Mouse (Mus musculus) frontal cortex, postnatal 14 days (tissue): ENCODE data around the gene Cldn10.
A peak's percentile ranks its signal among the peaks of the same experiment; 100 is the strongest.

Experiments used
- DNase-seq, 2 experiments: peaks; one replicate each; pipeline ENCODE4 v3.0.0; 2022; ENCODE audit warnings: low spot score in 2 of 2

Gene Cldn10

DNA sequence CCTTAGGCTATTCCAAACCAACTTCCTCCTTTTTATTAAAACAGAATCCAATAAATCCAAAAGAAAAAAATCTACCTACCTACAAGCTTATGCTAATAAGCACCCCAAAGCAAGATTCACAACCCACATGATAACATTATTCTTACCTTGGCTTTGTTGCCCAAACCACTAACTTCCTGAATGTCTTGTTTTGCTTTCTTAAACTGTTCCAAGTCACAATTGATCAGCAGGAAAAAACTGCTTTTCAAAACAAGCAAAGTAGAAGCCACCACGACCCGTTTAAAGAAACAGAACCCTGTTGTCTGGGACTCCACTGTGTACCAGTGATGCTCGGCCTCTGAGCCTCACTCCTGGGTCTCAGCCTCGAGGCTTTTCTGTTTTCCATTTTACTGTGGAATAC lies 77.2 kb downstream of the Cldn10 start:
- no peak for DNase-seq

DNA sequence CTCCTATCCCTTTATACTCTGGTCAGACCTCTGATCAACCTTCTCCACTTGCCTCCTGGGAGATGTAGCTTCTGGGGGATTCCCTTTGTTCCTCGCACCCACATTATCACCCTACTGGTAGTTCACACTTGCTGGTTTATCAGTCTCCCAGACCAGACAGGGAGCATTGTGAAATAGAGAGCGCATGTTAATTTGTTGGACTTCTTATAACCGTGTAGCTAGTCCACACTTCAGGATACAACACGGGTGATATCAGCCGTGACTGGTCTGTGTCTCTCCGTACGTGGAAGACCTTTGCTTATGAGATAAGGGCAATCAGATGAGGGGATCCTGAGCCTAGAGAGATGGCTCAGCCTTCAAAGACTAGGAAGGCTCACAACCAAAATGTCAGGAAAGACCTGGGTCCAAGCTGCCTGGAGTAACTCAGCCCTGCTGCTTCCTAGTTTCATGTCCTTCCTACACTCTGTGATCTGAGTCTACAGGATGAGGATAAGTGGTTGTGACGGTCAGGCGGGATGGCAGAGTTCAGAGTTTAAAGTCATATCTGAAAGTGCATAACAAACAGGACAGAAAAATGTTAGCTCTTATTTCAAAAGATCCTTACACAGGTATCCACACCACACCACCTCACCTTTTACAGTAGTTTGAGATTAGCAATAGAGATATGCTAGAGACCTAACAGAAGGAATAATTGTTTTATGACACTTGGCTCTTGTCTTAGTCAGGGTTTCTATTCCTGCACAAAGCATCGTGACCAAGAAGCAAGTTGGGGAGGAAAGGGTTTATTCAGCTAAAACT lies 78.5 kb downstream of the Cldn10 start:
- DNase-seq = no peak

DNA sequence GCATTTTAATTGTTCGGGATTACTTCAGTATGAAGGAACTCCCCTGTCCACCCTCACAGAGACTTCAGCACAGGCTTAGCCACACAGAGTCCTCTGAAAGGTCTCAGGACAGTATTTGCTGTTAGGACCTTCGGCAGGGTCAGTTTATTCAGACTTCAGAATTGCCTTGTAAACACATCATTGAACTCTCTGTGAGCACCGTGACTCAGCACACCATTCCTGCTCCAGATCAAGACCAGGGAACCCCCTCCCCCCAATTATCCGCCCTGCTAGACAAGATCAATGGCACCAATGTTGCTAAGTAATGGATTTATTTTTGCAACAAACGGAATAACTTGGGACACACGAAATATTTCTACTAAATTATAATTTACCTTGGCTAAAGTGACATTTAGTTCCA lies 79.7 kb downstream of the Cldn10 start:
- no peak for DNase-seq

DNA sequence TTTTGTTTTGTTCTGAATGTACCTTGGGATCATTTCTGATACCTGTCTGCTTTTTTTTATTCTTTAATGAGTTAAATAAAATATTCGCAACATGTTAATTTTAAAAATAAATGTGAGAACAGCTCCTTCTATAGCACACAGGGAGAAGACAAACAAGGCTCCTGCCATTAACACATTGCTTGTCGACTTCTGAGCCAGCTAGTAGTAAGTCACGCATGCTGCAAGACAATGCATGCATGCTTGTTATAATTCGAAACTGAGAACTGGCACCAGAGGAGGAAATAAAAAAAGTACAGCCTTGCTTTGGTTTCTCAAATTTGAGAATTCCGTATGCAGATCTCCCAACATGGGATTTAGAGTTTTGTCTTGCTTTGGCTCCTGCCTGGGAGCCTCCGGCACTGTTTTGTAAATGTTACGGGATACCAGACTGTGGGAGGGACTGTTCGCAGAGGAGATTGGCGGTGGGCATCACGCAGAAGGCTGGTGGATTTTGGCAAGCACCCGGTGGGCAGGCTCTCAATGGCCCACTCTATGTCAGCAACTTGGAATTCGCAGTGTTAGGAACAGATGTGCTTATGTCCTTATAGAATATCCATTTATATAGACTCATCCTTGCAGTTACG lies 80.5 kb downstream of the Cldn10 start:
- DNase-seq = peak in 1 of 2 experiments; percentile 25

DNA sequence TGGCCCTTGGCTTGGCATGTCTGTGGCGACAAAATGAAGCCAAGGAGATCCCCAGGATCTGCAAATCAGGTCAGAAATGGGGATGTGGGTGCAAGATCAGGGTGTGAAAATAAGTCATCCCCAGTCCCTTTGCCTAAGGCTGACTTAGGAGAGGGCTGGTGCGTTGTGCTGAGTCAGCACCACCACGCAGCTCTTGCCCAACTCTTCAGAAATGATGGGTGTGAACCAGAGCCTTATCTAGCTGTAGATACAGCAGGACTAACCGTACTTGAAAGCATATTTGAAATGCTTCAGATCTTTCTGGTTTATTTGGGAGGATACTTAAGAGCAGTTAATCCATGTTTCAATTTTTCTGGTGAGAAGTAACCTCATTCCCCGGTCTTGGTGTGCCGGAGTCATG lies 82.0 kb downstream of the Cldn10 start:
- no peak for DNase-seq

DNA sequence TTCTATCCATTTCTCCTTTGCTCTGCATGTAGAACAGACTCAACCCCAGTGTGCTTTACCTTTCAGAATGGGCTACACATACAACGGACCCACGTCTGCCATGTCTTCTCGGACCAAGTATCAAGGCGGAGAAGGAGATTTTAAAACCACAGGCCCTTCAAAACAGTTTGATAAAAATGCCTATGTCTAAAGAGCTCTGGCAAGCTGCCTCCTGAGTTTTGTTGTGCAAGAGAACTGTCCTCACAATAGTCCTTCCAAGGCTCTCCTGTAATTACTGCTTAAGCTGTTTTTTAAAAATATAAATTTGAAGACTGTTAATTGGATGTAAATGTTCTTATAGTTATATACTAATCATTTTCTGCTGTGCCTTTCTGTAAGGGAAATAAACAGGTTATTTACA lies 86.4 kb downstream of the Cldn10 start:
- DNase-seq = no peak

DNA sequence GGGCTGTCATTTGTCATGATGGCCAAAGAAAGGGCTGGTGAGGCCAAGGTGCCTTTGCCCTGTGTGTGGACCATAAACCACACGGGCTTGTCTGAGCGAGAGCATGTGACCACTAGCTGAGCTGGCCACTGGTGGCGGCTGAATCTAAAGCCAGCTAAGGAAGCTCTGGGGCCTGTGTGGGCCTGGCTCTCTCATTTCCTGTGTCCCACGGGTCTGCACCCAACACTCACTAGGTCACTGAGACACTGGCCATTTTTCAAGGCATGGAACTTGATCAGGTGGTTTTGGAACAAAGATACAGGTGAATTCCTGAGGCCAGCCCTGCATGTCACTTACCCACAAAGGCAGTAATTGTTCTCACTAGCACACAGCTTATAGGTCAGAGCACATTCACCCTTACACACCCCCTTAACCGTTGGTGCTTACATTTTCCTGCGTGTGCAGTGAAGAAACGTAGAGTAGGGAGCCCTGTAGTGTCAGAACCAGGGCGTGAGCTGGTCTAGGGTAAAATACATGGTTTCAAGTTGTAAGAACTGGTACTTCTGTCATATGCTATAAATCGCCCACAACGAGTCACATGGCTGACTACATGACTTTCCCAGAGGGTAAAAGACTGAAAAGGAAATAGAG lies 87.2 kb downstream of the Cldn10 start:
- DNase-seq = no peak

DNA sequence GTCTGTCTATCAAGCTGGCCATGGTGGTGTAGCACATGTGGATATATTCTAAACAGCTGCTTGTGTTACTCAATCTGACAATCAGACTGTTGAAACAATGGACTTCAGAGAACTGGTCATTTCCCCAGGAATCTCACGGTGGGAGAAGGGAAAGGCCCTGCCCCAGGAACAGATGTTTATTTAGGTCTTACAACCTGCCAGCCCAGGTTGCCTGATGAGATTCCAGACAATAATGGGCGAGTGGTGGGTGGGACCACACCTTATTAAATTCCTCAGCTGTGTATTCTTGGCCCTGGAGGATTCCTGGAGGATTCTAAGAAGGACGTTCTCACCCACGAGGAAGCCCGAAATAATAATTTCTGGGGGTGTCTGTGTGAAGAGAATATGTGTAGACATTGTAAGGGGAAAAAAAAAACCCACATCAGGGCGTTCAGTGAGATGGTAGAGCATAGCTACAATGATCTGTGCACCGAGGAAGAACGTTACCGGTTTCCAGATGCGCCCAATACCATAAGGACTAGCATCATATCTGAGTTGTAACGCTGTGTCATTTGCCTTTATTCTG lies 90.7 kb downstream of the Cldn10 start:
- DNase-seq = no peak

DNA sequence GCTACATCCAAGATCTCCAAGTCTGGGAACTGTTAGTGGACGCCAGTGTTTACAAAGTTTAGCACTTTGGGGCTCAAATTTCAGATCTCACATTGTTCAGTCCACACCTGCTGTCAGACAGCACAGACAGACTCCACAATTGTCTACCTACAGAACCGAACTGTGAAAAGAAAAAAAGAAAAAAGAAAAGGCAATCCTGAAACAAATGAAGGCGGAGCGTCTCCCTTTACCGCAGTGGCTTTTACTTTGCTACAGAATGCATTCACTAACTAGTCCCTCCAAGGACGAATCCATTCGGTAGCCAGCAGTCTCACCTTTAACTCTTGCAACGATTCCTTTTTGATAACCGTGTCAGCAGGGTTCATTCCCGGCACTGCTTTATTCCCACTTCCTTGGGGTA lies 93.0 kb downstream of the Cldn10 start:
- DNase-seq = no peak

DNA sequence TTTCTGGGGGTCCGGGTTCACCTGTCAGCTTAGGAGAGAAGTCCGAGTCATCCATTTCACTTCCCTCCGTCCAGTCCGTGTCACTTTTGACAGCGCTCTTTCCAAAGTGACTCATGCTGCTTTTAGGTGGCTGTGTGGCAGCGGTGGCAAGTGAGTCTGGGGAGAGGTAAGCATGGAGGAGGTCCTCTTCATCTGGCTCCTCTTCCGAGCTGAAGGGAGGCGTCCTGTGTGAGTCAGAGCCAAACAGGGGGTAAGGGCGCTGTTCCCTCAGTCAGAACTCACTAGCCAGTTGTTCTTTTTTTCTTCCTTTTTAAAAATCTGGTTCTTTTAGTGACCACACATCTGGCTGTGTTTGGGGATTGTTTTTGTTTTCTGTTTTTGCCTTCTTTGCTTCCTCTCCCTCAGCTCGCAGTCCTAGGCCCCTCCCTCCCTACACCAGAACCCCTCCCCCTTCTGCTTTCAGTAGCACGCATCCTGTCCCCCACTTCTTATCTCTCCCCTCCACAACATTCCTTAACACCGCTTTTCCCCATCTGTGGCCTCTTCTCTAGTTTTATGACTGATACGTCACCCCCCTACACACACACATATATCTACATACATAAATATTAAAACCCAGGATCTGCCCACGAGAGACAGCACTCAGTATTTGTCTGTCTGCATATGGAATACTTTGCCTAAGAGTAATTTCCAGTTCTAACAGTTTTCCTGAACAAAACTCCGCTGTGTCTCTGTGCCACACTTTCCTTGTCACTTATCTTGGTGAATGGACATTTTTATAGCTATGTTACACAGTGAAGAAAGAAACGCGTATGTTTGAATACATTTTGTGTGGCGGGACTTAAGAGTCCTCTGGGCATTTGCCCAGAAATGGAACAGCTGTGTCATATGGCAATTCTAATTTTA lies 95.9 kb downstream of the Cldn10 start:
- no peak for DNase-seq

DNA sequence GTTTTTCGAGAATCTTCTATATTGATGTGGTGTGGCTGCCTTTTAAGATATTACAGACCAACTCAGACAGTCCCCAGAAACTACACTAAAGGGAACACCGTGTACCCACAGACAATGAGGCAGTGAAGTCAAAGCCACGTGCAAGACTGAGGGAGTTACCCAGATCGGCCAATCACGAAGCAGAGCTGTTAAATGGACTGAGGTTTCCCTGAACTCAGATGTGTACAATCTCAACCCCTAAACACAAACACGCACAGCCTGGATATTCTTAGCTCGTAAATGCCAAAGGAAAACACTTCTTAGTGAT lies 96.5 kb downstream of the Cldn10 start:
- DNase-seq = no peak

DNA sequence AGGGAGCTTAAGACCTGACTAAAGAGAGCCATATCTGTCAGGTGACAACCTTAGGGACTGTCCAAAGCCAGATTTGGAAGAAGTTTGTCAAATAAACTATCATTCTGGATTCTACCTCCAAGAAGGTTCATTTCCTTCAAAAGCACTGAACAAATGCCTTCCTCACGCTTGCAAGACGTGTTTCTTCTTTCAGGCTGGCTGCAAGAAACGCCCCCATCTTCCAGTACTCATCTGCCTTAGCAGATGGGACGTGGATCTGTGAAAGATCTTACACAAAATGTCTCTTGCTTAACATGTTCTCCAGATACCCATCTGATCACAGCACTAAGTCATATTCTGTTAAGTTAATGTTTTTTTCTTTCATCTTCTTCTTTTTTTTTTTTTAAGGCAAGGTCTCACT lies 102.4 kb downstream of the Cldn10 start:
- peak; percentile 24 to 44 for DNase-seq

DNA sequence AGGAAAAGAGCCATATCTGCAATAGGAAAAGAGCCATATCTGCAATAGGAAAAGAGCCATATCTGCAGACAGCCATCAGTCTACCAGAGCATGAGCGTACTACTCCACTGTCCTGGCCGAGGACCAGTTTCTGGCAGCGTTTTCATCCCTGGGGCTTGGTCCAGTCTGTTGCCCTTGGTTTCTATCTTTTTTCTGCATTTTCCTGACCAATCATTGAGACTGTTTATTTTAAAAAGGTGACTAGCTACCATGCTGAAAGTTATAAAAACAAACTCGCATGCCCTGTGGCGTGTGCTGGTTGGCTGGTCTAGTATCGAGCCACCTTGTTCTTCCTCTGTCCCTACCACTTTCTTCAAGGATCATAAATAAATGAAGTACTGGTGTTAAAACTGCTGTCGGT lies 107.5 kb downstream of the Cldn10 start:
- DNase-seq = no peak

DNA sequence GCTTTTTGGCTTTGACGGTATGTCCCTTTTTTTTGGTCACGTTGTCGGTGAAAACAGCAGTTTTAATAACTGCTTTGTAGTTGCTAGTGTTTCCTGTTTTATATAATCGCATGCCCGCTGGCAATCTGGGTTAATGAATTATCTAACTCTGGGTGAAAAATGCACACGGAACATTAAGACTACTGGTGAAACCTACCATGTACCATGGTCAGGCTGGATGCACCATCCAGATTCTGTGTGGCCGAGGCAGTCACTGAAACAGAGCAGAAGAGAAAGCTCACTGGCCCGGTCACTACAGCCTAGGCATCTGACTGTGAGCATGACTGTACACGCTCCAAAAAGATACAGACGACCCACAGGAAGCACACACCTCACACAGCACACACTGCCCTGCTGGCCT lies 107.9 kb downstream of the Cldn10 start:
- DNase-seq = no peak

DNA sequence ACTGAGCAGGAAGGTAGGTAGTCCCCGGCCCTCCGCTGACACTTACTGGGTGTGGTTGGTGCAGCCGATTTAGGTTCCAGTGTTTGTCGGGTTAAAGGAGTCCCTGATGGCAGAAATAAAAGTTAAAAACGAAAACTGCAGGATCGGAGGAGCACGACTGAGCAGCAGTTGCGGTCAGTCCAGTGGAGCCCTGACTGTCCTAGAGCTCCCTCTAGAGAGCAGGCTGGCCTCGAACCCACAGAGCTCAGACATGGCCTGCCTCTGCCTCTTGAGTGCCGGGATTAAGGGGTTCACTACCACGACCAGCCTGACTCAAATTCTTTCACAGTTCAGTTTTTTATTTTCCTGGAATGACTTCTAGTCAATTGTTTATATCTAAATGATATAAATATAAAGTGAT lies 112.2 kb downstream of the Cldn10 start:
- no peak for DNase-seq

DNA sequence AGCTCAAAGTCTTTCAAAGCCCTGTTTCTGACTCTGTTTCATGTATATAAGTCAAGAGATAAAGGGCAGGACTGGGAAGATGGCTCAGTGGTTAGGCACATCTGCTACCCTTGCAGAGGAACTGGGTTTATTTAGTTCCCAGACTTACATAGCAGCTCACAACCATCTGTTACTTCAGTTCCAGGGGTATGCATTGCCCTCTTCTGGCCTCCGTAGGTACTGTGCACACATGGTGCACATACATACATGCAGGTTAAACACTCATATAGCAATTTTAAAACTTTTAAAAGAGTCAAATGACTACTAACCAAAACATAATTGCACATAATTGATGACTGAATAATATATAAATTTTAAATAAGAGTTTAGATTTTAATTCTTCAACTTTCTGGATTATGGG lies 113.2 kb downstream of the Cldn10 start:
- DNase-seq = no peak

DNA sequence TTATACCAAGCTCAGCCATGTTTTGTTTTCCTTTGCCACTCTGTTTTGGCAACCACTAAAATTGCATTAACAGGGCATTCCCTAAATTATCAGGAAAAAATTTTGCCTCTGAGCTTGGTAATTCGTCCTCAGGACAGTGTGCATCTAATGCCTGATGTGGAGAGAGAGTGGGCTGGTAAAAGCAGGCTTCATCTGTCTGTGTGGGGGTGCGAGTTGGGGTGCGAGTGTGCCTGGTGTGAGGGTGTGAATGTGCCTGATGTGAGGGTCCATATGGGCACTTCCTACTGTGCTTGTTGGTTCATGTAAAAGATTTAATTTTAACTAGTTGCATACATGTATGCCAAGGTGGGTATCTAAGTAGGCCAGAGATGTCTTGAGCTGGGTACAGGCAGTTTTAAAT lies 115.7 kb downstream of the Cldn10 start:
- DNase-seq = no peak

DNA sequence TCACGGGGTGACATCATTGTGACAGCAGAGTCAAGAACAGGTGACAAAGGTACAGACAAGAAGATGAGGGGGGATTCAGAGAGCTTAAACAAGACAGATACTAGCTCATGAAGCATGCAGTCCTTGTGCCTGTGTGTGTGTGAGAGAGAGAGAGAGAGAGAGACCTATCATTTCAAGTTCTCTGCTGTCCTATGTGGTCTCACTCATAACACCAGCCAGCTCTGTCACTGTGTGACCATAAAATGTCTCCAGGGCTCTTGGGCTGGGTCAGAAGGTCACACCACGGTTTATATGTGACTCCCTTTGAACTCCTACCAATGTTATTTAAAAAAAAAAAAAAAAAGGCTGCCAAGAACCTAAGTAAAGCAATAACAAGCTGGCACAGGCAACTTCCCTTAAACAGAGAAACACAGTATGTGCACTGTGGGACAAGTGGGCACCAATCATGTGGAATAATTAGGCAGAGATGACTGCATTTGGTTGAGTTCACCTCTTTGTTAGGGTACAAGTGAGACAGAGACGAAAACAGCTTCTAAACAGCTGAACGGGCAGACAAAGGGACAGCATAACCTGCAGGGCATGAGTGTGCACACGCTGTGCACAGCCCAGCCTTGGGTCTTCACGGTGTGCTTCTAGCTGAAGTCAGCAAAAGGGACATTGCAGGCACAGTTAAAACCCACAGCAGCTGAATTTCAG lies 116.3 kb downstream of the Cldn10 start:
- no peak for DNase-seq

DNA sequence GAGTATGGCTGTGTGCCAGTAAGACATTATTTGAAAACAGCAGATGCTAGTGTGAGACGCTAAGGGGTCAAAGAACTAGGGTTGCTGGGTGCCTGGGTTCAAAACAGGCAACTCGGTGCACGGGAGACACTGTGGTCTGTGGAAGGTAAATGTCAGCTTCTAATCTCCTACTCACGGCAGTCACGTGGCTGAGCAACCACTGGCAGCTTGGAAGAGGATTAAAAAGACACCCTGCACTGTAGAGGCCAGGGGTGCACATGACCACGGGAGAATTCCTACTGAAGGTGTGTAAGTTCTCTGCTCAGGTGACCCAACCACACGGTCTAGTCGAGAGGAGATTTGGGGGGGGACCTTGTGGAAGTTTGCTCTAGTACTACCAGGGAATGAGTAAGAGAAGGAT lies 119.9 kb downstream of the Cldn10 start:
- no peak for DNase-seq

DNA sequence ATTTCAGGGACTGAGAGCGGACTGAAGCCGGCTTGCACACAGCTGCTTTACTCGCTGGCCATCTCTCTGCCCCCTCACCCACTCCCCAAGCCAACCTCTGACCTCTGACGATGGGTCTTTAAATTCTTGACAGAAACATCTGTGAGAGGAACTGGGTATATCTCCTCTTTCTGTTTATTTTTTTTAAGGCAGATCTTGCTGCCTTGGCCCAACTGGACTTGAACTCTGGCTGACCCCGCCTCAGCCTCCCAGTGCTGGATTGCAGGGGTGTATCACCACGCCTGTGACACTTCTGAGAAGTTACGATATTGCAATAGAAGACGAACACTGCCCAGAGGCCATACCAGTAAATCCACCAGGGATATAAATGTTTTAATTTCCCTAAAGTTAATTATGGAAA lies 122.2 kb downstream of the Cldn10 start:
- DNase-seq = no peak
